Mouse (Mus musculus): ENCODE measurements around the gene Gm10570. TPM values are rescaled to one million over a fixed set of nuclear protein-coding genes. Genes with fewer than 3 reads are reported as not detected.

Gene Gm10570
- polyA plus RNA-seq (2014; fragmentation: Nextera tagmentation; extraction: Ambion mirVana), result not detected in 2 replicates

GRCm38 (mm10) chr4:130308231-130309081, at the start of gene Gm10570, which contains the start of gene Fabp3:
Gene Gm10570 (minus strand): TSS chr4:130308674.
Gene Fabp3 (plus strand): TSS chr4:130308595.
- peak; percentile 30; the same call in 1 of the 2 replicates for ATAC-seq (ENCODE audit: insufficient number of reproducible peaks, insufficient read depth, low FRiP score, low read depth)
- H3K4me3 ChIP-seq (ENCODE audit: low read depth, low read length), result peak within 1 kb of the TSS; percentile 41
- H3K27ac ChIP-seq (ENCODE audit: low read length), result no peak within 1 kb of the TSS
- no peaks in the 10 kb centered on the region for H3K9me3 ChIP-seq (ENCODE audit: control insufficient read depth, low read depth, low read length)
- under 1% methylated on average over 51 of the region's 52 CpGs for WGBS
- H3K4me2 ChIP-seq (replicated peaks; ENCODE audit: low read depth, low read length), result peak within 1 kb of the TSS; percentile 93
- H3K9ac ChIP-seq (replicated peaks; ENCODE audit: low read depth, low read length), result peak within 1 kb of the TSS; percentile 18; the same call in 1 of the 2 replicates
- no peaks in the 10 kb centered on the region for H3K4me1 ChIP-seq (ENCODE audit: control insufficient read depth, insufficient read depth, low read length)
- H3K36me3 ChIP-seq (ENCODE audit: control insufficient read depth, insufficient read depth, low read length), result no peaks in the 10 kb centered on the region; the same call in 1 of the 2 replicates
- peaks cover 4% of the 10 kb centered on the region; the same call in 1 of the 2 replicates for H3K27me3 ChIP-seq (ENCODE audit: control insufficient read depth, insufficient read depth, low read length)

GRCm38 (mm10) chr4:130357946-130358345, 49.5 kb upstream of the Gm10570 start:
- H3K27me3 ChIP-seq (ENCODE audit: control insufficient read depth, insufficient read depth, low read length), result no peaks in the 10 kb centered on the region
- H3K9ac ChIP-seq (replicated peaks; ENCODE audit: low read depth, low read length), result no peak overlapping the region
- peaks cover 12% of the 10 kb centered on the region for H3K4me1 ChIP-seq (ENCODE audit: control insufficient read depth, insufficient read depth, low read length)
- H3K9me3 ChIP-seq (ENCODE audit: control insufficient read depth, low read depth, low read length), result no peaks in the 10 kb centered on the region
- no peak overlapping the region for H3K27ac ChIP-seq (ENCODE audit: low read length)
- H3K36me3 ChIP-seq (ENCODE audit: control insufficient read depth, insufficient read depth, low read length), result peaks cover 17% of the 10 kb centered on the region
- ATAC-seq (ENCODE audit: insufficient number of reproducible peaks, insufficient read depth, low FRiP score, low read depth), result no peak
- no peak overlapping the region for H3K4me2 ChIP-seq (replicated peaks; ENCODE audit: low read depth, low read length)
- H3K4me3 ChIP-seq (ENCODE audit: low read depth, low read length), result no peak overlapping the region

- no peak overlapping the region for H3K27ac ChIP-seq (ENCODE audit: low read length)
- no peaks in the 10 kb centered on the region for H3K27me3 ChIP-seq (ENCODE audit: control insufficient read depth, insufficient read depth, low read length)
- no peaks in the 10 kb centered on the region for H3K9me3 ChIP-seq (ENCODE audit: control insufficient read depth, low read depth, low read length)
- no peak overlapping the region for H3K4me2 ChIP-seq (replicated peaks; ENCODE audit: low read depth, low read length)
- no peak overlapping the region for H3K9ac ChIP-seq (replicated peaks; ENCODE audit: low read depth, low read length)
- H3K4me1 ChIP-seq (ENCODE audit: control insufficient read depth, insufficient read depth, low read length), result no peaks in the 10 kb centered on the region
- ATAC-seq (ENCODE audit: insufficient number of reproducible peaks, insufficient read depth, low FRiP score, low read depth), result no peak
- WGBS, result 88% methylated on average over 7 of the region's 7 CpGs
- peaks cover 45% of the 10 kb centered on the region for H3K36me3 ChIP-seq (ENCODE audit: control insufficient read depth, insufficient read depth, low read length)
- no peak overlapping the region for H3K4me3 ChIP-seq (ENCODE audit: low read depth, low read length)
Observed at GRCm38 (mm10) chr4:130352588-130352987, 44.1 kb upstream of the Gm10570 start.

- Histone ChIP-seq H3K9ac (replicated peaks; ENCODE audit: low read depth, low read length) (no peak overlapping the region), H3K4me1 (ENCODE audit: control insufficient read depth, insufficient read depth, low read length) (no peaks in the 10 kb centered on the region), H3K27ac (ENCODE audit: low read length) (no peak overlapping the region), H3K27me3 (ENCODE audit: control insufficient read depth, insufficient read depth, low read length) (no peaks in the 10 kb centered on the region), H3K4me2 (replicated peaks; ENCODE audit: low read depth, low read length) (no peak overlapping the region), H3K36me3 (ENCODE audit: control insufficient read depth, insufficient read depth, low read length) (peaks cover 45% of the 10 kb centered on the region), H3K4me3 (ENCODE audit: low read depth, low read length) (no peak overlapping the region), H3K9me3 (ENCODE audit: control insufficient read depth, low read depth, low read length) (no peaks in the 10 kb centered on the region)
- WGBS, result 88% methylated on average over 16 of the region's 16 CpGs
- no peak for ATAC-seq (ENCODE audit: insufficient number of reproducible peaks, insufficient read depth, low FRiP score, low read depth)
Observed at GRCm38 (mm10) chr4:130350690-130351422, 42.4 kb upstream of the Gm10570 start.

- 93% methylated on average over 6 of the region's 6 CpGs for WGBS
- H3K36me3 ChIP-seq (ENCODE audit: control insufficient read depth, insufficient read depth, low read length), result peaks cover 45% of the 10 kb centered on the region
Observed at GRCm38 (mm10) chr4:130349666-130350065, 41.2 kb upstream of the Gm10570 start.

GRCm38 (mm10) chr4:130341691-130342090, 33.2 kb upstream of the Gm10570 start:
- Histone ChIP-seq H3K36me3 (ENCODE audit: control insufficient read depth, insufficient read depth, low read length) (peaks cover 16% of the 10 kb centered on the region), H3K27me3 (ENCODE audit: control insufficient read depth, insufficient read depth, low read length) (no peaks in the 10 kb centered on the region), H3K4me2 (replicated peaks; ENCODE audit: low read depth, low read length) (no peak overlapping the region), H3K9ac (replicated peaks; ENCODE audit: low read depth, low read length) (no peak overlapping the region), H3K9me3 (ENCODE audit: control insufficient read depth, low read depth, low read length) (no peaks in the 10 kb centered on the region), H3K4me3 (ENCODE audit: low read depth, low read length) (no peak overlapping the region), H3K4me1 (ENCODE audit: control insufficient read depth, insufficient read depth, low read length) (no peaks in the 10 kb centered on the region), H3K27ac (ENCODE audit: low read length) (no peak overlapping the region)
- 25% methylated on average over 4 of the region's 4 CpGs for WGBS
- no peak for ATAC-seq (ENCODE audit: insufficient number of reproducible peaks, insufficient read depth, low FRiP score, low read depth)

More at GRCm38 (mm10) chr4:130349666-130350065, 41.2 kb upstream of the Gm10570 start:
- Histone ChIP-seq H3K27me3 (ENCODE audit: control insufficient read depth, insufficient read depth, low read length) (no peaks in the 10 kb centered on the region), H3K9ac (replicated peaks; ENCODE audit: low read depth, low read length) (no peak overlapping the region), H3K27ac (ENCODE audit: low read length) (no peak overlapping the region), H3K9me3 (ENCODE audit: control insufficient read depth, low read depth, low read length) (no peaks in the 10 kb centered on the region), H3K4me3 (ENCODE audit: low read depth, low read length) (no peak overlapping the region), H3K4me2 (replicated peaks; ENCODE audit: low read depth, low read length) (no peak overlapping the region), H3K4me1 (ENCODE audit: control insufficient read depth, insufficient read depth, low read length) (no peaks in the 10 kb centered on the region)
- ATAC-seq (ENCODE audit: insufficient number of reproducible peaks, insufficient read depth, low FRiP score, low read depth), result no peak

GRCm38 (mm10) chr4:130335867-130336266, 27.4 kb upstream of the Gm10570 start:
- Histone ChIP-seq H3K36me3 (ENCODE audit: control insufficient read depth, insufficient read depth, low read length) (peaks cover 20% of the 10 kb centered on the region), H3K27me3 (ENCODE audit: control insufficient read depth, insufficient read depth, low read length) (no peaks in the 10 kb centered on the region), H3K27ac (ENCODE audit: low read length) (no peak overlapping the region), H3K4me1 (ENCODE audit: control insufficient read depth, insufficient read depth, low read length) (no peaks in the 10 kb centered on the region), H3K9ac (replicated peaks; ENCODE audit: low read depth, low read length) (no peak overlapping the region), H3K9me3 (ENCODE audit: control insufficient read depth, low read depth, low read length) (no peaks in the 10 kb centered on the region), H3K4me3 (ENCODE audit: low read depth, low read length) (no peak overlapping the region), H3K4me2 (replicated peaks; ENCODE audit: low read depth, low read length) (no peak overlapping the region)
- WGBS, result 78% methylated on average over 5 of the region's 5 CpGs
- no peak for ATAC-seq (ENCODE audit: insufficient number of reproducible peaks, insufficient read depth, low FRiP score, low read depth)

- no peak overlapping the region for H3K4me3 ChIP-seq (ENCODE audit: low read depth, low read length)
- no peak overlapping the region for H3K4me2 ChIP-seq (replicated peaks; ENCODE audit: low read depth, low read length)
- H3K4me1 ChIP-seq (ENCODE audit: control insufficient read depth, insufficient read depth, low read length), result no peaks in the 10 kb centered on the region
- H3K36me3 ChIP-seq (ENCODE audit: control insufficient read depth, insufficient read depth, low read length), result peaks cover 24% of the 10 kb centered on the region
- ATAC-seq (ENCODE audit: insufficient number of reproducible peaks, insufficient read depth, low FRiP score, low read depth), result no peak
- no peaks in the 10 kb centered on the region for H3K9me3 ChIP-seq (ENCODE audit: control insufficient read depth, low read depth, low read length)
- H3K27me3 ChIP-seq (ENCODE audit: control insufficient read depth, insufficient read depth, low read length), result no peaks in the 10 kb centered on the region
- WGBS, result 88% methylated on average over 9 of the region's 9 CpGs
- H3K27ac ChIP-seq (ENCODE audit: low read length), result no peak overlapping the region
- H3K9ac ChIP-seq (replicated peaks; ENCODE audit: low read depth, low read length), result no peak overlapping the region
Observed at GRCm38 (mm10) chr4:130327366-130327765, 18.9 kb upstream of the Gm10570 start.
